Mouse (Mus musculus) E14TG2a.4 (cell line): Measurements from ENCODE around the gene Sox4.

ENCODE experiments used
- CTCF ChIP-seq: conservative IDR thresholded peaks from 2 replicates; pipeline ENCODE4 v1.5.1; 2014; ENCODE audit warnings: low read length
- NANOG ChIP-seq: IDR thresholded peaks from 2 replicates; pipeline ENCODE4 v1.6.1; 2014; ENCODE audit warnings: borderline replicate concordance, low read length, mixed read lengths

GRCm38 (mm10) chr13:28975011-28975410 lies 21.5 kb upstream of the Sox4 start:
- TF ChIP-seq NANOG = no peak
- TF ChIP-seq CTCF = no peak
